Mouse (Mus musculus) heart, embryonic 15.5 days (tissue): ENCODE measurements at regions not wholly inside any gene's neighbourhood (a gene's known extent, or its start where the extent isn't known, plus 50 kb on each side); places are given as distances from the start of the nearest gene placed in this dataset.

Source experiments
- ATAC-seq: fragments of 200-750 bp; cut with Nextera tagmentation; replicated peaks from 2 replicates; pipeline ENCODE4 v1.8.0; 2017; ENCODE audit warnings: low read depth, moderate TSS enrichment; ENCODE audit not compliant: insufficient number of reproducible peaks, insufficient read depth, low FRiP score
- H3K27ac ChIP-seq: fragments of 300-500 bp; sonication (generic); 2 replicates; pipeline ENCODE4 v1.5.1; 2015; ENCODE audit warnings: mild to moderate bottlenecking, inconsistent platforms
- H3K27me3 ChIP-seq: fragments of 300-500 bp; sonication (generic); 2 replicates; pipeline ENCODE4 v1.6.1; 2015; ENCODE audit warnings: inconsistent platforms
- H3K36me3 ChIP-seq: fragments of 300-500 bp; sonication (generic); 2 replicates; pipeline ENCODE4 v1.6.1; 2015; ENCODE audit warnings: mild to moderate bottlenecking, inconsistent platforms
- H3K4me1 ChIP-seq: fragments of 300-500 bp; sonication (generic); replicated peaks from 2 replicates; pipeline ENCODE4 v1.6.1; 2015; ENCODE audit warnings: inconsistent platforms
- H3K4me2 ChIP-seq: fragments of 300-500 bp; sonication (generic); 2 replicates; pipeline ENCODE4 v1.6.1; 2015; ENCODE audit warnings: inconsistent platforms, mild to moderate bottlenecking, moderate library complexity
- H3K4me3 ChIP-seq: fragments of 300-500 bp; sonication (generic); 2 replicates; pipeline ENCODE4 v1.5.1; 2015; ENCODE audit warnings: mild to moderate bottlenecking, inconsistent platforms
- H3K9ac ChIP-seq: fragments of 300-500 bp; sonication (generic); 2 replicates; pipeline ENCODE4 v1.6.1; 2015; ENCODE audit warnings: mild to moderate bottlenecking, inconsistent platforms
- H3K9me3 ChIP-seq: fragments of 300-500 bp; sonication (generic); replicated peaks from 2 replicates; pipeline ENCODE4 v1.6.1; 2016; ENCODE audit warnings: inconsistent platforms
- WGBS: fragments of 180-500 bp; shearing (Covaris S2); methylation state at CpG from one replicate; pipeline ENCODE4 v1.1.7; 2015; ENCODE audit warnings: mixed read lengths; 5-methylcytosine and 5-hydroxymethylcytosine counted together

GRCm38 (mm10) chr11:52579764-52580377, 183.6 kb downstream of the 9530068E07Rik start:
- ATAC-seq, result no peak
- H3K27ac ChIP-seq, result no peak overlapping the region
- WGBS, result 63% methylated on average over 13 of the region's 13 CpGs

GRCm38 (mm10) chr11:52591596-52592180, 172.7 kb upstream of the Fstl4 start:
- Histone ChIP-seq H3K27me3 (no peaks in the 10 kb centered on the region), H3K27ac (no peak overlapping the region), H3K9ac (no peak overlapping the region), H3K9me3 (no peaks in the 10 kb centered on the region), H3K36me3 (no peaks in the 10 kb centered on the region), H3K4me3 (no peak overlapping the region), H3K4me2 (no peak overlapping the region), H3K4me1 (no peaks in the 10 kb centered on the region)
- WGBS, result 69% methylated on average over 9 of the region's 9 CpGs
- ATAC-seq, result no peak

More at GRCm38 (mm10) chr11:52579764-52580377, 183.6 kb downstream of the 9530068E07Rik start:
- H3K27me3 ChIP-seq, result no peaks in the 10 kb centered on the region
- peaks cover 8% of the 10 kb centered on the region for H3K4me1 ChIP-seq
- no peak overlapping the region for H3K9ac ChIP-seq
- no peaks in the 10 kb centered on the region for H3K9me3 ChIP-seq
- no peaks in the 10 kb centered on the region for H3K36me3 ChIP-seq
- H3K4me2 ChIP-seq, result no peak overlapping the region
- no peak overlapping the region for H3K4me3 ChIP-seq

GRCm38 (mm10) chr11:52594092-52594491, 170.3 kb upstream of the Fstl4 start:
- peaks cover 4% of the 10 kb centered on the region; the same call in 1 of the 2 replicates for H3K9me3 ChIP-seq
- H3K4me2 ChIP-seq, result no peak overlapping the region
- no peak overlapping the region for H3K9ac ChIP-seq
- H3K4me3 ChIP-seq, result no peak overlapping the region
- no peak overlapping the region for H3K27ac ChIP-seq
- no peaks in the 10 kb centered on the region for H3K27me3 ChIP-seq
- 75% methylated on average over 4 of the region's 4 CpGs for WGBS
- H3K4me1 ChIP-seq, result no peaks in the 10 kb centered on the region
- no peak for ATAC-seq
- no peaks in the 10 kb centered on the region for H3K36me3 ChIP-seq

GRCm38 (mm10) chr11:52601196-52601595, 163.2 kb upstream of the Fstl4 start:
- peaks cover 3% of the 10 kb centered on the region; the same call in 1 of the 2 replicates for H3K4me1 ChIP-seq
- H3K9ac ChIP-seq, result no peak overlapping the region
- 87% methylated on average over 6 of the region's 6 CpGs for WGBS
- no peak overlapping the region for H3K27ac ChIP-seq
- peaks cover 4% of the 10 kb centered on the region; the same call in 1 of the 2 replicates for H3K9me3 ChIP-seq
- no peak for ATAC-seq
- H3K4me3 ChIP-seq, result no peak overlapping the region
- H3K27me3 ChIP-seq, result no peaks in the 10 kb centered on the region
- no peaks in the 10 kb centered on the region for H3K36me3 ChIP-seq
- no peak overlapping the region for H3K4me2 ChIP-seq

GRCm38 (mm10) chr11:52602061-52602561, 162.3 kb upstream of the Fstl4 start:
- no peak overlapping the region for H3K27ac ChIP-seq
- H3K9ac ChIP-seq, result no peak overlapping the region
- H3K36me3 ChIP-seq, result no peaks in the 10 kb centered on the region
- peaks cover 4% of the 10 kb centered on the region; the same call in 1 of the 2 replicates for H3K9me3 ChIP-seq
- no peaks in the 10 kb centered on the region for H3K27me3 ChIP-seq
- peaks cover 3% of the 10 kb centered on the region; the same call in 1 of the 2 replicates for H3K4me1 ChIP-seq
- no peak overlapping the region for H3K4me2 ChIP-seq
- no peak for ATAC-seq
- WGBS, result 64% methylated on average over 15 of the region's 15 CpGs
- H3K4me3 ChIP-seq, result no peak overlapping the region

GRCm38 (mm10) chr11:52602796-52603195, 161.6 kb upstream of the Fstl4 start:
- H3K4me2 ChIP-seq, result no peak overlapping the region
- no peak overlapping the region for H3K4me3 ChIP-seq
- WGBS, result 72% methylated on average over 5 of the region's 5 CpGs
- H3K27me3 ChIP-seq, result no peaks in the 10 kb centered on the region
- no peak overlapping the region for H3K9ac ChIP-seq
- no peak for ATAC-seq
- H3K36me3 ChIP-seq, result no peaks in the 10 kb centered on the region
- peaks cover 3% of the 10 kb centered on the region; the same call in 1 of the 2 replicates for H3K4me1 ChIP-seq
- H3K27ac ChIP-seq, result no peak overlapping the region
- peaks cover 1% of the 10 kb centered on the region; the same call in 1 of the 2 replicates for H3K9me3 ChIP-seq

- Histone ChIP-seq H3K4me2 (no peak overlapping the region), H3K9me3 (peaks cover 3% of the 10 kb centered on the region), H3K9ac (no peak overlapping the region), H3K4me1 (no peaks in the 10 kb centered on the region), H3K27me3 (no peaks in the 10 kb centered on the region), H3K36me3 (no peaks in the 10 kb centered on the region), H3K27ac (no peak overlapping the region), H3K4me3 (no peak overlapping the region)
- ATAC-seq, result no peak
- WGBS, result 90% methylated on average over 1 of the region's 1 CpGs
Observed at GRCm38 (mm10) chr11:52610681-52611165, 153.7 kb upstream of the Fstl4 start.

- H3K9me3 ChIP-seq, result no peaks in the 10 kb centered on the region
- H3K4me2 ChIP-seq, result no peak overlapping the region
- H3K4me1 ChIP-seq, result no peaks in the 10 kb centered on the region
- H3K27ac ChIP-seq, result no peak overlapping the region
- H3K36me3 ChIP-seq, result no peaks in the 10 kb centered on the region
- 65% methylated on average over 4 of the region's 4 CpGs for WGBS
- no peak overlapping the region for H3K4me3 ChIP-seq
- no peak for ATAC-seq
- H3K27me3 ChIP-seq, result 0 out of 2 replicates have a peak, but pooled peaks cover 3% of the 10 kb centered on the region
- no peak overlapping the region for H3K9ac ChIP-seq
Observed at GRCm38 (mm10) chr11:52615622-52616021, 148.8 kb upstream of the Fstl4 start.

- 0 out of 2 replicates have a peak, but pooled peaks cover 3% of the 10 kb centered on the region for H3K27me3 ChIP-seq
- WGBS, result 70% methylated on average over 9 of the region's 9 CpGs
Observed at GRCm38 (mm10) chr11:52618646-52619045, 145.8 kb upstream of the Fstl4 start.

GRCm38 (mm10) chr11:52622861-52623260, 141.6 kb upstream of the Fstl4 start:
- H3K27me3 ChIP-seq, result no peaks in the 10 kb centered on the region
- ATAC-seq, result no peak
- no peak overlapping the region for H3K27ac ChIP-seq

More at GRCm38 (mm10) chr11:52618646-52619045, 145.8 kb upstream of the Fstl4 start:
- no peak for ATAC-seq
- Histone ChIP-seq H3K36me3 (no peaks in the 10 kb centered on the region), H3K4me2 (no peak overlapping the region), H3K9ac (no peak overlapping the region), H3K4me3 (no peak overlapping the region), H3K9me3 (no peaks in the 10 kb centered on the region), H3K4me1 (no peaks in the 10 kb centered on the region), H3K27ac (no peak overlapping the region)

GRCm38 (mm10) chr11:52628875-52629274, 135.6 kb upstream of the Fstl4 start:
- whole genome bisulfite sequencing, result 58% methylated on average over 2 of the region's 2 CpGs
- H3K27ac ChIP-seq, result no peak overlapping the region
- H3K27me3 ChIP-seq, result no peaks in the 10 kb centered on the region
- H3K4me1 ChIP-seq, result 0 out of 2 replicates have a peak, but pooled peaks cover 3% of the 10 kb centered on the region
- H3K4me3 ChIP-seq, result no peak overlapping the region
- no peak overlapping the region for H3K4me2 ChIP-seq
- no peaks in the 10 kb centered on the region for H3K36me3 ChIP-seq
- no peak for ATAC-seq
- no peak overlapping the region for H3K9ac ChIP-seq
- H3K9me3 ChIP-seq, result no peaks in the 10 kb centered on the region

More at GRCm38 (mm10) chr11:52622861-52623260, 141.6 kb upstream of the Fstl4 start:
- Histone ChIP-seq H3K4me3 (no peak overlapping the region), H3K9ac (no peak overlapping the region), H3K4me1 (no peaks in the 10 kb centered on the region), H3K9me3 (no peaks in the 10 kb centered on the region), H3K36me3 (no peaks in the 10 kb centered on the region), H3K4me2 (no peak overlapping the region)
- WGBS, result 66% methylated on average over 4 of the region's 4 CpGs
